Mouse (Mus musculus) right cerebral cortex, postnatal 10 days (tissue): ENCODE results near the gene Cp.
"Not testable (repeated sequence)": the region's sequence is repeated elsewhere in the genome, so short reads cannot be mapped to it uniquely, and the experiment has no call there.

Experiments used
- DNase-seq, 2 experiments: peaks; one replicate each; pipeline ENCODE4 v3.0.0; 2021; ENCODE audit warnings: low spot score in 2 of 2

The Cp gene

GRCm38 (mm10) chr3:19956885-19957284 is at the start of gene Cp:
TSS of gene Cp (plus strand) at chr3:19957054.
- DNase-seq, result peak in 1 of 2 experiments; percentile 21

- DNase-seq, result no peak
Measured at GRCm38 (mm10) chr3:19948552-19948951, 8.3 kb upstream of the Cp start.

GRCm38 (mm10) chr3:19949401-19949800 is 7.5 kb upstream of the Cp start:
- DNase-seq, result not testable (repeated sequence)

GRCm38 (mm10) chr3:19953425-19953824 is 3.4 kb upstream of the Cp start:
- DNase-seq, result no peak

GRCm38 (mm10) chr3:19953865-19954264 is 3.0 kb upstream of the Cp start:
- DNase-seq, result peak; percentile 29 to 35

- DNase-seq, result no peak
Measured at GRCm38 (mm10) chr3:19958031-19958430, 1.2 kb downstream of the Cp start.

- DNase-seq, result no peak
Measured at GRCm38 (mm10) chr3:19958983-19959382, 2.1 kb downstream of the Cp start.

- no peak for DNase-seq
Measured at GRCm38 (mm10) chr3:19960570-19961114, 3.8 kb downstream of the Cp start.

- DNase-seq, result no peak
Measured at GRCm38 (mm10) chr3:19961341-19961740, 4.5 kb downstream of the Cp start.

- no peak for DNase-seq
Measured at GRCm38 (mm10) chr3:19962769-19963513, 6.1 kb downstream of the Cp start.

GRCm38 (mm10) chr3:19964625-19965188 is 7.9 kb downstream of the Cp start:
- DNase-seq, result no peak

- DNase-seq, result no peak
Measured at GRCm38 (mm10) chr3:19965239-19965638, 8.4 kb downstream of the Cp start.

GRCm38 (mm10) chr3:19966072-19966471 is 9.2 kb downstream of the Cp start:
- no peak for DNase-seq

- no peak for DNase-seq
Measured at GRCm38 (mm10) chr3:19978474-19978873, 21.6 kb downstream of the Cp start.

- DNase-seq, result no peak
Measured at GRCm38 (mm10) chr3:19981156-19981555, 24.3 kb downstream of the Cp start.

GRCm38 (mm10) chr3:19982846-19983245 is 26.0 kb downstream of the Cp start:
- no peak for DNase-seq

- no peak for DNase-seq
Measured at GRCm38 (mm10) chr3:19986123-19986522, 29.3 kb downstream of the Cp start.

GRCm38 (mm10) chr3:19990031-19990430 is 33.2 kb downstream of the Cp start:
- DNase-seq, result no peak

- DNase-seq, result no peak
Measured at GRCm38 (mm10) chr3:19992388-19992787, 35.5 kb downstream of the Cp start.

- peak; percentile 34 to 50 for DNase-seq
Measured at GRCm38 (mm10) chr3:19999551-19999950, 42.7 kb downstream of the Cp start.

GRCm38 (mm10) chr3:20000806-20001205 is 44.0 kb downstream of the Cp start:
- DNase-seq, result no peak

GRCm38 (mm10) chr3:20002786-20003185 is 45.9 kb downstream of the Cp start:
- no peak for DNase-seq

GRCm38 (mm10) chr3:20004422-20004821 is 47.6 kb downstream of the Cp start:
- DNase-seq, result no peak
